Mouse (Mus musculus) hindbrain, embryonic 10.5 days (tissue): Measurements from ENCODE around the gene Fry. TPM values are rescaled to one million over a fixed set of nuclear protein-coding genes. Genes with fewer than 3 reads are reported as not detected.

Experiments used
- DNase-seq: peaks from one replicate; pipeline ENCODE4 v3.0.0-alpha.2; 2017; ENCODE audit warnings: low spot score
- H3K27ac ChIP-seq: fragments of 300-500 bp; sonication (generic); 2 replicates; pipeline ENCODE4 v1.5.1; 2016; ENCODE audit warnings: mild to moderate bottlenecking, moderate library complexity
- H3K27me3 ChIP-seq: fragments of 300-500 bp; sonication (generic); 2 replicates; pipeline ENCODE4 v1.6.1; 2016; ENCODE audit warnings: mild to moderate bottlenecking; ENCODE audit not compliant: poor library complexity, insufficient read depth, severe bottlenecking
- H3K36me3 ChIP-seq: fragments of 300-500 bp; sonication (generic); 2 replicates; pipeline ENCODE4 v1.6.1; 2016; ENCODE audit warnings: mild to moderate bottlenecking, moderate library complexity
- H3K4me1 ChIP-seq: fragments of 300-500 bp; sonication (generic); replicated peaks from 2 replicates; pipeline ENCODE4 v1.6.1; 2016; ENCODE audit warnings: mild to moderate bottlenecking
- H3K4me3 ChIP-seq: fragments of 300-500 bp; sonication (generic); 2 replicates; pipeline ENCODE4 v1.5.1; 2016; ENCODE audit warnings: mild to moderate bottlenecking, moderate library complexity
- H3K9me3 ChIP-seq: fragments of 300-500 bp; sonication (generic); 2 replicates; pipeline ENCODE4 v1.6.1; 2016; ENCODE audit warnings: mild to moderate bottlenecking, moderate library complexity
- WGBS: fragments of 180-500 bp; shearing (Covaris S2); methylation state at CpG from one replicate; pipeline ENCODE4 v1.1.7; 2016; 5-methylcytosine and 5-hydroxymethylcytosine counted together
- polyA plus RNA-seq: library from polyadenylated mRNA; unstranded; fragments of >200 nt; fragmentation: Nextera tagmentation; extraction: Ambion mirVana; gene quantifications from 2 replicates; pipeline ENCODE4 v1.2.1, GENCODE M21; 2016

Gene Fry
- polyA plus RNA-seq, 1 experiment from 2014 or later = 12.5 TPM

DNA sequence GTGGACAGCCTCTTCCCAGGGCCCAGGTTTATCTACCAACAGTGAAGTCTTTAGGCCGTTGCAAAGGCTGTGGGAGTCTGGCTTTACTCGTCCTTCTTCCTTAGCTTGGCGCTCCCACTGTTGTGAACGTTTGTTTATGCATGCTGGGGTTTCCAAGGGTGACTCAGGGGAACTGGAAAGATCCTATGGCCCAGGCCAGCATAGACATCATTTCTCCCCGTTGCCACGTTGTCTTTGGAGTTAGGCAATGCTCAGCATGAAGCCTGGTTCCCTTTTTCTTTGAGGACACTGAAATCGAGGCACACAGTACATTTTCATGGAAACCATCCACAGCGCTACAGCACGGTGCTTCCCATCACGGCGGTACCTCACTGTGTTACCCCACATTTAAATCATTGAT, 97.6 kb downstream of the Fry start:
- H3K9me3 ChIP-seq = 0 out of 2 replicates have a peak, but pooled peaks cover 3% of the 10 kb centered on the region
- H3K27me3 ChIP-seq = no peaks in the 10 kb centered on the region
- no peaks in the 10 kb centered on the region for H3K4me1 ChIP-seq
- H3K4me3 ChIP-seq = no peak overlapping the region
- DNase-seq = no peak
- no peaks in the 10 kb centered on the region for H3K36me3 ChIP-seq
- no peak overlapping the region for H3K27ac ChIP-seq
- 69% methylated on average over 11 of the region's 11 CpGs for WGBS

DNA sequence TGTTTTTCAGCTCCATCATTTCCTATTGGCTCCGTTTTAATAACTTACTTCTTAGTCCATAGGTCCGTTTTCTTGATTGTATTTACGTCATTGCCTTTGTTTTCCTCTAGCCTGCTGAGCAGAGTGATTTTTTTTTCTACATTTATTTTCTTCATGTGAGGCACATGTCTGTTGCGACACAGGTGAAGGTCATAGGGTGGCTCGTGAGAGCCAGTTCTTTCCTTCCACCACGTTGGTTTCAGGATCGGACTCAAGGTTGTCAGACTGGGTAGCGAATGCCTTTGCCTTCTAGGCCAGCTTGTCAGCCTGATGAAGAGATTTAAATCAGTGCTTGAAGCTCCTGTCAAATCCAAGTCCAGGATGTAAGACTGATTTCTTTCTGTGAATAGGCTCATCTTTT, 101.0 kb downstream of the Fry start:
- Histone ChIP-seq H3K4me3 (no peak overlapping the region), H3K36me3 (no peaks in the 10 kb centered on the region), H3K27ac (no peak overlapping the region), H3K27me3 (no peaks in the 10 kb centered on the region), H3K4me1 (no peaks in the 10 kb centered on the region), H3K9me3 (0 out of 2 replicates have a peak, but pooled peaks cover 3% of the 10 kb centered on the region)
- WGBS = 90% methylated on average over 8 of the region's 8 CpGs
- no peak for DNase-seq

DNA sequence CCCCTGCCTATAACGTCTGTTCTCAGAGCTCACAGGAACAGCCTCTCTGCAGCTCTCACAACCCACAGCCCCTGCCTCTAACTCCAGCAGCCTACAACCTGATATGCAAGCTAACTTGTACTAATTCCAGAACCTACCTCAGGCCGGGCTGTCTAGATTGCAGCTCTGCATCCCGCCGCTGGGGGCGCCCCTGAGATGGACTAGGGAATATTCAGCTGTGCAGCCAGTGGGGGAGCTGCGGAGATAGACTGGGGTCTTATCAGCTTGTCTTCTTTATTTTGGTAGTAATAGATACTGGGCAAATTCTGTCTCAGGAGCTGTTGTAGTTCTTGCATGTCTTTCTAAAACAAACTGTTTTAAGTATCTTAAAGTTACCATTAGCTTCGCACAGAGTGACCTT, 101.9 kb downstream of the Fry start:
- Histone ChIP-seq H3K27ac (no peak overlapping the region), H3K36me3 (no peaks in the 10 kb centered on the region), H3K9me3 (0 out of 2 replicates have a peak, but pooled peaks cover 3% of the 10 kb centered on the region), H3K4me1 (no peaks in the 10 kb centered on the region), H3K4me3 (no peak overlapping the region), H3K27me3 (no peaks in the 10 kb centered on the region)
- 38% methylated on average over 7 of the region's 7 CpGs for WGBS
- DNase-seq = peak; percentile 36

DNA sequence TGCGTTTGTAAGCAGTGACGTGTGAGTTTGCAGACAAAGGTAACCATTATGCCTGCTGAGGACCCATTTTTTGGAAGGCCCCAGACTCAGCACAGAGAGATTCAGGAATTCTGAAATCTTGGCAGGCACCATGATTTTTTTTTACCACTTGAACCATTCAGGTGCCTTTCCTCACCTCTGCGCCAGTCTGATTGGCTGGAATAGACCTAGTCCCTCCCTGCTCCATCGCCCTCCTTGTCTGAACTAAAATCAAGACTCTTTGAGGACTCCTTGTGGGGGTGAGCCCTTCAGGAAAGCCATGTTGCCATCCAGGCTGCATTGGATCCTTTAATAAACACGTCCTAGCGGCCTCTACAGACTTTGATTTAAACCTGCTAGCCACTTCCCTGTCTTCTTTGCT, 103.4 kb downstream of the Fry start:
- H3K27ac ChIP-seq = no peak overlapping the region
- 90% methylated on average over 6 of the region's 6 CpGs for WGBS
- H3K4me1 ChIP-seq = no peaks in the 10 kb centered on the region
- no peaks in the 10 kb centered on the region for H3K27me3 ChIP-seq
- no peak for DNase-seq
- no peaks in the 10 kb centered on the region for H3K36me3 ChIP-seq
- H3K4me3 ChIP-seq = no peak overlapping the region
- 0 out of 2 replicates have a peak, but pooled peaks cover 3% of the 10 kb centered on the region for H3K9me3 ChIP-seq

DNA sequence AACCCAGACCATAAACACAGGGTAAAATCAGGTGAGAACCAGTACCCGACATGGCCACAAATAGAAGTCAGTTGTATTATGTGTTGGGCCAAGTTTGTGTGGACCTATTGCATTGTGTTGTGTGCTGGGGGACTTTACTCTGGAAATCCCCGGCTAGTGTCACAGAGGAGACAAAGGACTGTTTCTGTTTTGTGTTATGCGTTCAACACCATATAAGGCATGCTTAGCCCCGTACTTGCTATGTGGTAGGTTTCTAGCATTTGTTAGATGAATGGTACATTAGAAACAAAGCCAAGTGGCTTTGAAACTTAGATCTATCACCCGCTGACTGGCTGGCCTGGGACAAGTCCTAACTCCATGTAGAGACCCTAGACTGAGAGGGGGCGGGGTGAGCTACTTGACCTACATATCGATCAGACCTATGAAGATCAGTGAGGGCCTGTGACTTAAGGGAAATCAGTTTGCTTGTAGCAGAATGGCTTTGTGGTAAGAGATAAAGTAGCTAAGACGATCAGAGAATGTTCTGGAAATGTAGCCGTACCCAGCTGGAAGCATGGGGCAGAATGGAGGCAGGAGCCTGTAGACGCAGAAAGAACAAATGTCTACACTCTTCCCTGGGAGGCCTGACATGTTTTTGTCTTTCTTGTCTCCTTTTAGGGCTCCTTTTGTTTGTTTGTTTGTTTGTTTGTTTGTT, 105.2 kb downstream of the Fry start:
- no peaks in the 10 kb centered on the region for H3K36me3 ChIP-seq
- H3K27ac ChIP-seq = no peak overlapping the region
- H3K4me1 ChIP-seq = no peaks in the 10 kb centered on the region
- no peaks in the 10 kb centered on the region for H3K9me3 ChIP-seq
- H3K27me3 ChIP-seq = no peaks in the 10 kb centered on the region
- no peak overlapping the region for H3K4me3 ChIP-seq
- DNase-seq = no peak
- 92% methylated on average over 10 of the region's 10 CpGs for WGBS

DNA sequence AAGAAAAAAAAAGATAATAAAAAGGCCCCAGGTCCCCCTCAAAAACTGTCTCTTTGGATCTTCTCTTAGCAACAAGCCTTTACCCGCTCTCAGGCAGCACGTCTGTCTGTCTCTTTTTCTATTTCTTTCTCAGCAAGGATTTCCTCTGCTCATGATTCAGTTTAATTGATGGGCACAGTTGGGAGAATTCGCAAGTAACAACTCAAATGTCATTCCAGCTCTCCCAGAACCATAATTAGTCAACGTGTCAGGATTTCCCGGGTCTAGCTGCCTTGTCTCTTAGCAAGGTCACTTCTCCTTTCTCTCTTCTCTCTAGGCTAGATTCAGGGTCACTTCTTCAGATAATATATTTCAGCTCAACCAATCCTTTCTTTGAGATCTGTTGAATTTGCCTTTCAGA, 110.6 kb downstream of the Fry start:
- DNase-seq = no peak
- Histone ChIP-seq H3K9me3 (peaks cover 4% of the 10 kb centered on the region; the same call in 1 of the 2 replicates), H3K4me1 (peaks cover 9% of the 10 kb centered on the region; the same call in 1 of the 2 replicates), H3K27ac (no peak overlapping the region), H3K27me3 (no peaks in the 10 kb centered on the region), H3K4me3 (no peak overlapping the region), H3K36me3 (no peaks in the 10 kb centered on the region)
- WGBS = 75% methylated on average over 5 of the region's 5 CpGs

DNA sequence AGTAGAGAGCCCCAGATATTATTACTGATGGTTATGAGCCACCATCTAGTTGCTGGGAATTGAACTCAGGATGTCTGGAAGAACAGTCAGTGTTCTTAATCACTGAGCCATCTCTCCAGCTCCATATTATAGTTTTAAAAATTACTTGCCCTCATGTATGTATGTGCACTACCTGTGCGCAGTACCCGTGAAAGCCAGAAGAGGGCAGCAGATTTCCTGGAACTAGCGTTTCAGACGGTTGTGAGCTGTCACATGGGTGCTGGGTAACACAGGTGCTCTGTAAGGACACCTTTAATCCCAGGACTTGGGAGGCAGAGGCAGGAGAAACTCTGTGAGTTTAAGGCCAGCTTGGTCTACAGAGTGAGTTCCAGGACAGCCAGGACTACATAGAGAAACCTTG, 111.3 kb downstream of the Fry start:
- H3K27ac ChIP-seq = no peak overlapping the region
- no peak for DNase-seq
- H3K27me3 ChIP-seq = no peaks in the 10 kb centered on the region
- H3K4me3 ChIP-seq = no peak overlapping the region
- peaks cover 4% of the 10 kb centered on the region; the same call in 1 of the 2 replicates for H3K9me3 ChIP-seq
- WGBS = 87% methylated on average over 4 of the region's 4 CpGs
- H3K4me1 ChIP-seq = peaks cover 9% of the 10 kb centered on the region; the same call in 1 of the 2 replicates
- H3K36me3 ChIP-seq = no peaks in the 10 kb centered on the region

DNA sequence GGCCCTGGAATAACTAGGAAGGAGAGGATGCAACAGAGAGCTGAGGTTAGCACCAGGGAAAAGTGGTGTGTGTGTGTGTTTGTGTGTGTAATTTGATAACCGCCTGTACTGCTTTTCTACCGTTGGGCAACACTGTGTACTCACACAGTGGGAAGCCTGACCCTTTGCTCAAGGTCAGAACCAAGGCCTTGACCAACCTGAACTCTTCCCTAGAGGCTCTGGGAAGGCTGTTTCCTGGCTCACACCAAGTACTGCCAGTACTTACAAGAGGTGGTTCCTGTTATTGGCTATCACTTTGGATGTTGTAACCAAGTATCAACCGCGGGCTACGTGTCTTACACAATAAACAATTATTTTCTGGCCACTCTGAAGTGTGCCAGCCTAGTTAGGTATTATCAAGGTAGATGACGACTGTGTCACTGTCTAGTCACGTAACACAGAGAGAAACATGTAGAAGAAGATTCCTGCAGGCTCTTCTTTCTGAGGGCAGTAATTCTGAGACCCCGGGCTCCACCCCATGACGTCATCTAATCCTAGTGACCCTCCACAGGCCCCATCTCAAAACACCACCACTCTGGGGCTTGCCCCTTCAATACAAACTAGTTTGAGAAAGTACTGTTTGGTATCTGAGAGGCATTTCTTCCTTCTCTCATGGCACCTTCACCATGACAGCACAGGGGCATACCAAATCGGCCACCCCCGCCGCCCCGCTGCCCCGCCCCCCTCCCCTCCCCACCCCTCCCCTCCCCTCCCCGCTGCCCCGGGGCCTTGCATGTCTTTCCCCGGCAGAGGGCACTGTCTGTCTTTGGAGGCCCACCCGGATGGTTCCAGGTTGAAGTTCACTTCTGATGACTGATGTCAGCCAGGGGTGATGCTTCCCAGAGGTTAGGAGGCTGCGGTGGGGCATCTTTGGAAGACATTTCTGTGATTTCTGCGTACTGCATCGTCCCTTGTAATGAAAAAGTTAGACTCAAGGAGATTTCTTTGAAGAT, 114.0 kb downstream of the Fry start:
- 34% methylated on average over 19 of the region's 21 CpGs for WGBS
- no peaks in the 10 kb centered on the region for H3K27me3 ChIP-seq
- peak; percentile 43 for DNase-seq
- no peaks in the 10 kb centered on the region for H3K36me3 ChIP-seq
- peaks cover 9% of the 10 kb centered on the region; the same call in 1 of the 2 replicates for H3K4me1 ChIP-seq
- no peak overlapping the region for H3K27ac ChIP-seq
- H3K9me3 ChIP-seq = peaks cover 7% of the 10 kb centered on the region; the same call in 1 of the 2 replicates
- peak overlapping the region; percentile 45 for H3K4me3 ChIP-seq

DNA sequence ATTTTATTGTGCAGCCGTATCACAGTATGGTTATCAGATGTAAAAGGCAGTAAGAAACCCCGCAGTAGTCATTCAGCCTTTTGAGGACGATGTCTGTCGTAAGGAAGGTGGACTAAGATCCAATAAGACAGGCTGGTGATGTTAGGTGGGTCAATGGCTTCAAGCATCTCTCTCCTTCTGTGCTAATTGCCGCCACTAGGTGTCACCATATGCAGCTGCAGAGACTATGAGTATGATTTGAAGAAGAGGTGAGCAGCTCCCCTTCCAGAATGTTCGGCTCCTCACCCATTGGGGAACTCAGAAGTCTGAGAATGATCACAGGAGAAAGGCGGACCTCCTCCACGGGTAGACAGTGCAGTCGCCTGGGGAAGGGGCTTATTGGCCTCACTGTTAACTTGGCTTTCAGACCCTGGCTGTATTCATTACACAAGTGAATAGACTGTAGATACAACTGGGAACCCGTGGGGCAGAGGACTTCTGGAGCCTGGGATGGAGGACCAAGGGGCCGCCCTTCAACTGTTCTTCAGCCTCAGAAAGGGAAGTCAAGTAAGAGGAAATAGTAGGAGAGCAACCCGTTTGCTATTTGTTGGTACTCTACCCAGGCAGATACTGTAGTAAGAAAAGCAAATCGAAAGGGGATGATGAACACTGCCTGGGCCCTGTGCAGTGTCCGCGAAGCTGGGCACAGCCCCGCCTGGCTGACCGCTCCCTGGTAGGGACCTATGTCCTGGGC, 114.9 kb downstream of the Fry start:
- 60% methylated on average over 17 of the region's 17 CpGs for WGBS
- Histone ChIP-seq H3K4me1 (peaks cover 9% of the 10 kb centered on the region; the same call in 1 of the 2 replicates), H3K4me3 (peak overlapping the region; percentile 45), H3K36me3 (no peaks in the 10 kb centered on the region), H3K27me3 (no peaks in the 10 kb centered on the region), H3K27ac (no peak overlapping the region), H3K9me3 (peaks cover 7% of the 10 kb centered on the region; the same call in 1 of the 2 replicates)
- peak; percentile 57 for DNase-seq

DNA sequence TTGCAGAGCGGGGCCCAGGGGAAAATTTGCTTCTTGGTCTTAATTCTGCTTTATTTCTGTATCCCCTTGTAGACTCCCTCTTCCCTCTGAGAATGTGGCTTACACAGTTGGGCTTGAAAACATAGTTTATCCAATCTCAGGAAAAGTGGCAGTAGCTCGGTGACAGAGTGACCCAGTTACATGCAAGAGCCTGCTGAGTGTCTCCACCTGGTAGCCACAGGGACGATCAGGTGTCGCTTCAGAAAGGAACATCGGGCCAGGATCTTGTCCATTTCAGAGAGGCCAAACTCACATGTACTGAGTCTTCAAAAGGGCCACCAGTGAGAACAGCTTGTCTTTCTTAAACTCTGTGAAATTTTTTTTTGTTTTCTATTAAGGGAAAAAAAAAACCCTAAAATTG, 117.5 kb downstream of the Fry start:
- peaks cover 9% of the 10 kb centered on the region; the same call in 1 of the 2 replicates for H3K4me1 ChIP-seq
- WGBS = 91% methylated on average over 5 of the region's 5 CpGs
- DNase-seq = no peak
- H3K27ac ChIP-seq = no peak overlapping the region
- H3K36me3 ChIP-seq = no peaks in the 10 kb centered on the region
- no peak overlapping the region for H3K4me3 ChIP-seq
- H3K27me3 ChIP-seq = no peaks in the 10 kb centered on the region
- H3K9me3 ChIP-seq = 0 out of 2 replicates have a peak, but pooled peaks cover 3% of the 10 kb centered on the region

DNA sequence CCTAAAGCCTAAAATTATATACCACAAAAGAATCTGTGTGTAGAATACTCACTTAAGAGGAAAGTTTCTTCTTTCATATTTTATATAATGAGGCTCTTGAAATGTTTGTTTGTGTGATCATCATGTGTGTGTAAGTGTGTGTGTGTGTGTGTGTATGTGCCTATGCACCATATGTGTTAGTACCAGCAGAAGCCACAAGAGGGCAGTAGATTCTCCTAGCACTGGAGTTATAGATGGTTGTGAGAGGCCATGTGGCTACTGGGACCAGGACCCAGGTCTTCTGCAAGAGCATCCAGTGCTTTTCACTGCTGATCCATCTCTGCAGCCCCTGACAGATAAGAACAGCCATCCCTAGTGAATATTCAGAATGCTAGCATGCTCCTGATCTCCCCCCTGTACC, 118.2 kb downstream of the Fry start:
- Histone ChIP-seq H3K36me3 (no peaks in the 10 kb centered on the region), H3K4me1 (peaks cover 9% of the 10 kb centered on the region; the same call in 1 of the 2 replicates), H3K9me3 (0 out of 2 replicates have a peak, but pooled peaks cover 3% of the 10 kb centered on the region), H3K27me3 (no peaks in the 10 kb centered on the region), H3K4me3 (no peak overlapping the region), H3K27ac (no peak overlapping the region)
- no peak for DNase-seq

DNA sequence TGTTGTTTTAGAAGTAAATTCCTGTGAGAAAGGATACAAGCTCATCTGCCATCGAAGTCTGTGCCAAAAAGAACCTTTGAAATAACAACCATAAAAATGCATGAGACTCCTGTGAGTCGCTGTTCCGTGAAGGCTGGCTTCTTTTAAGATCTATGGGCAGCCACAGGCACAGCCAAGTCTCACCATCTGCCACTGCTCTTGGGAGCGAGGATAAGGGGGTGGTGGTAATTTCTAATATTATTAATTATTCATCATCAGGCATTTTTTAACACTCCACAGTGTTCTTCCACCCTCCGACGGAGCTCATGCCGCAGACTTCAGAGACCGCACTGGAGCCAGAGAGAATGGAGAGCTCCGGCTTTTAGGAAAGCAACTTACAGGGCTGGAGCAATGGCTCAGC, 123.2 kb downstream of the Fry start:
- 0 out of 2 replicates have a peak, but pooled peaks cover 2% of the 10 kb centered on the region for H3K9me3 ChIP-seq
- H3K4me3 ChIP-seq = no peak overlapping the region
- no peak for DNase-seq
- 89% methylated on average over 9 of the region's 9 CpGs for WGBS
- no peaks in the 10 kb centered on the region for H3K4me1 ChIP-seq
- no peaks in the 10 kb centered on the region for H3K27me3 ChIP-seq
- no peak overlapping the region for H3K27ac ChIP-seq
- no peaks in the 10 kb centered on the region for H3K36me3 ChIP-seq
